Mouse (Mus musculus) thymus, adult 2 months (tissue): ENCODE results near the gene C3ar1. TPM values are rescaled to one million over a fixed set of nuclear protein-coding genes. Genes with fewer than 3 reads are reported as not detected.
A peak's percentile ranks its signal among the peaks of the same experiment; 100 is the strongest.

ENCODE experiments used
- DNase-seq: peaks from one replicate; pipeline ENCODE4 v3.0.0; 2021
- H3K27ac ChIP-seq: fragments of 200-500 bp; 2 replicates; pipeline ENCODE4 v1.5.1; 2012; ENCODE audit warnings: low read length, control low read depth; ENCODE audit not compliant: control insufficient read depth, insufficient read depth
- H3K27me3 ChIP-seq: fragments of 200-500 bp; 2 replicates; pipeline ENCODE4 v1.6.1; 2012; ENCODE audit warnings: mild to moderate bottlenecking, low read length, moderate library complexity, mixed read lengths; ENCODE audit not compliant: control insufficient read depth, insufficient read depth
- H3K36me3 ChIP-seq: fragments of 200-500 bp; 2 replicates; pipeline ENCODE4 v1.6.1; 2012; ENCODE audit warnings: mild to moderate bottlenecking, low read length, moderate library complexity; ENCODE audit not compliant: control insufficient read depth, insufficient read depth
- H3K4me1 ChIP-seq: fragments of 200-500 bp; replicated peaks from 2 replicates; pipeline ENCODE4 v1.6.1; 2012; ENCODE audit warnings: low read length; ENCODE audit not compliant: control insufficient read depth, insufficient read depth
- H3K4me3 ChIP-seq: fragments of 200-500 bp; 2 replicates; pipeline ENCODE4 v1.5.1; 2012; ENCODE audit warnings: mild to moderate bottlenecking, low read length, control low read depth, moderate library complexity; ENCODE audit not compliant: control insufficient read depth, insufficient read depth
- CTCF ChIP-seq: fragments of 200-500 bp; IDR thresholded peaks from 2 replicates; pipeline ENCODE4 v1.5.1; 2012; ENCODE audit warnings: mild to moderate bottlenecking, control low read depth, low read length, moderate library complexity, borderline replicate concordance; ENCODE audit not compliant: control insufficient read depth, poor library complexity, insufficient read depth; ENCODE audit errors: extremely low read depth
- POLR2A ChIP-seq: fragments of 200-500 bp; IDR thresholded peaks from 2 replicates; pipeline ENCODE4 v1.6.1; 2012; ENCODE audit warnings: mild to moderate bottlenecking, low read length, control low read depth, moderate library complexity; ENCODE audit not compliant: control insufficient read depth, poor library complexity, insufficient read depth; ENCODE audit errors: extremely low read depth
- WGBS: fragments of 180-500 bp; shearing (Covaris S2); methylation state at CpG from one replicate; pipeline ENCODE4 v1.1.7; 2018; 5-methylcytosine and 5-hydroxymethylcytosine counted together
- polyA plus RNA-seq: library from polyadenylated mRNA; depleted of rRNA; stranded (reverse); fragments of >200 nt; gene quantifications from 2 replicates; pipeline ENCODE4 v1.2.3, GENCODE M21; 2012

C3ar1 gene
- polyA plus RNA-seq, 1 experiment = 4.3 TPM

DNA sequence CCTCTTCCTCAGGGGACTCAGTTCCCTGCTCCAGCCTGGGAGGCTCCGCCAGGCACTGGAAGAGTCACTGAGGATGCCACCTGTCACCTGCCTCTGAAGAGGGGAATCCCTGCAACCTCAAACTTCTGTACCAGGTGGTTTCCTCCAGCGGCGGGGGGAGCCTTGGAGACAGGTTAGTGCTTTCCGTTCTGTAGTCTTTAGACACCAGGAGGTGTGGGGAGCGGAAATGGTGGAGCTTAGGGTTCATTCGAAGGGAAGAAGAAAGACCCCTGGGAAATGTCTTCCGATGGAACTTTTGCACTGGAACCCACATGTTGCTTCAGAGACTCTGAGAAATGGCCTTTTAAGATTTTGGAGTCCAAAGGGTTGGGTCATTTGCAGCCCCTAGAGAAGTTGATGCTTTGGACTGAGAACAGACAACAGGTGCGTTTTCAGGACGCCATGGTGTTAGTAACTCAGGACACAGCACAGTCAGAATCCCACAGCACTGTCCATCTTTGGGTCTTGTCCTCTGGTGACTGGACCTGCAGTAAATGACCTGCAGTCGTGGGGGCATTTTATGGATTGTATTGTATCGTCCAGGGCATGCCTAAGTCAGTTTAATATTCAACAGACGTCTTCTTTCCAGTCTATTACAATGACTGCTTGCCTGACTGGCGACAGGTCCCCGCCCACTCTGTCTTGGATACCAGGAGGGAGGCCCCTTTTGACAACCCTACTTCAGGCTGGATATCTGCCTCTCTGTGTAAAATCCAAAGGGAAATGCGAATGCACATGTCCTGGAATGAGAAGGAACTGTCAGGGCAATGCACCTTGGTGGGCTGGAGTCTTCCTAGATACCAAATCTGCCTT lies 34.9 kb downstream of the C3ar1 start:
- TF ChIP-seq POLR2A (no peak), CTCF (no peak)
- peak; percentile 70 for DNase-seq
- Histone ChIP-seq H3K27ac (no peak overlapping the region), H3K4me1 (peaks cover 28% of the 10 kb centered on the region), H3K4me3 (peak overlapping the region; percentile 87), H3K36me3 (no peaks in the 10 kb centered on the region), H3K27me3 (no peaks in the 10 kb centered on the region)
- WGBS = 48% methylated on average over 15 of the region's 15 CpGs

DNA sequence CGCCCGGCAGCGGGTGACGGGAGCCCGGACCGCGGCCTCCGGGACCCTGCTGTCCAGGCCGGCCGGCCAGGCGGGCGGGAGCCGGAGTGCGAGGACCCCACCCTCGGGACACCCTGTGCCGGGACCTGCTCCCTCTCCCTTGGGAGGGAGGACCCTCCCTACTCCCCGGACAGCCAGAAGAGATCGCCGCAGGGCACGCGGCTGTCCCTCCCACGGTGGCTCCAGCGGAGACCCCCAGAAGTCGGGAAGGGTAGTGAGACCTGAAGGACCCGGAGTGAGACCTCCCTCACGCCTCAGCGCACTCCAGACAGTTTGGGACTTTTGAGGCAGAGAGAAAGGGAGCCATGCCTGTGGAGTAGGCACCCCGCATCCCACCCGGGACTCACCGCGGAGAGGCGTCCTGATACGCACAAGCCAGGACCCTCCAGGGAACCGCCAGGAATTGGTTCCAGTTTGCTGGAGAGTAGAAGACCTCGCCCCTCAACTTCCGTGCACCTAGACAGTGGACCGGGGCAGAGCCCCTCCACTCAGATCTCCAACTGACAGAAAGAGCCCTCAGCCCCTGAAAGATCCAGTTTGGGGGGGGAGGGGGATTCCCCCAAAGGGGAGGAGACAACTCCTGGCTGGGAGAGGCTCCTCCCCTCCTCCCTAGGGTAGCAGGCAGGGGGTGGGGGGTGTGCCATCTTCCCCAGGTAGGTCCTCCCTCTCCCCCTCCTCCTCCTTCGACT lies 35.7 kb downstream of the C3ar1 start:
- peaks cover 22% of the 10 kb centered on the region for H3K4me1 ChIP-seq
- TF ChIP-seq POLR2A (no peak), CTCF (peak; percentile 3; the same call in 1 of the 2 replicates)
- H3K36me3 ChIP-seq = no peaks in the 10 kb centered on the region
- H3K4me3 ChIP-seq = peak overlapping the region; percentile 87
- no peaks in the 10 kb centered on the region for H3K27me3 ChIP-seq
- H3K27ac ChIP-seq = no peak overlapping the region
- WGBS = 1% methylated on average over 38 of the region's 38 CpGs
- DNase-seq = peak; percentile 64

DNA sequence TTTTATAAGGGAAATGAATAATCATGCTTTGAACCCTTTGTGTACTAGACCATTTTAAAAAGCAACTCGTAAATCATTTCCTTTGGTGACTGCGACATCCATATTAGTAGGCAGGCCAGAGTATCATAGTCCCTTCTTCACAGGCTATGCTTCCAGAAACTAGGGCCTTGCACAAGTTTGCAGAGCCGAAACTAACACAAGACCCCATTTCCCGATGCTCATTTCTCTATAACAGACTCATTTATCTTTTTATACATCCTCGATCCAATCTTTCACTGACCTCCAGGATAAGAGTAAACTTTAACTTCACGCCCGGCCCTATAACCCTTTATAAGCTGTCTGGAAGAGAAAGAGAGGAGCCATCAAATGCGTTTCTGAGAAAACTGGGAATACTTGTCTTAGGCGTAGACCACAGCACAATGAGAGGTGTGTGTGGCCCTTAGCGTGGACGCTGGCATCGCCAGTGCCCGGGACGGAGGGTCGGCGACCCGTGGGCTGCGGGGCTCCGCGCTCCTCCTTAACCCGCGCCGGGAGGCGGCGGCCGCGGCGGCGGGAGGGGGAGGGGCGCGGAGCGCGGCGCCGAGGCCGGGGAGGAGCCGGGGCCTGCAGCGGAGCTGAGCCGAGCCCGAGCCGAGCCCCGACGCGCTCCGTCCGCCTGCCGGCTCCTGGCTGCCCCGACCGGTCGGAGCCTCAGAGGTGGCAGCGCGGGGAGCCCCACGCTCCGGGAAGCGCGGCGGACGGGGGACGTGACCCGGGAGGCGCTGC lies 36.5 kb downstream of the C3ar1 start, which contains the start of gene Foxj2:
Gene Foxj2, plus strand, starts transcription at position 609 of the 765 bp plus-strand sequence.
- WGBS = 5% methylated on average over 60 of the region's 61 CpGs
- Histone ChIP-seq H3K4me3 (peak within 1 kb of the TSS; percentile 87), H3K27me3 (no peaks in the 10 kb centered on the region), H3K27ac (no peak within 1 kb of the TSS), H3K36me3 (no peaks in the 10 kb centered on the region), H3K4me1 (peaks cover 22% of the 10 kb centered on the region)
- peak; percentile 34; the same call in 1 of the 2 replicates for TF ChIP-seq CTCF
- TF ChIP-seq POLR2A = no peak
- peak; percentile 74 for DNase-seq

DNA sequence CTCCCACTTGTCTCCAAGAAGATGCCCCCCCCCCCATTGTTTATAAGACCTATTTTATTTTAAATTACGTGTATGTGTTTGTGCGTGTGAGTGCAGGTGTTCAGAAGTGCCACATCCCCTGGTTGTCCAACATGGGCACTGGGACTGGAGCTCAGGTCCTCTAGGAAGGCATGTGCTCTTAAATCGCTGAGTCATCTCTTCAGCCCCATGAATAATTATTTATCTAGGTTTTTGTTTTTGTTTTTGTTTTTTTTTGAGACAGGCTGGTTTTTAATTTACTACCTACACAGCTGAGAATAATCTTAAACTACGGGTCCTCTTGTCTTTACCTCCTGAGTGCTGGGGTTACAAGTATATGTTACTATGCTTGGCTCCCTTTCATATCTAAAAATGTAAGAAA lies 42.3 kb downstream of the C3ar1 start:
- H3K4me1 ChIP-seq = peaks cover 6% of the 10 kb centered on the region
- H3K27ac ChIP-seq = no peak overlapping the region
- 96% methylated on average over 4 of the region's 4 CpGs for WGBS
- DNase-seq = no peak
- no peak overlapping the region for H3K4me3 ChIP-seq
- no peaks in the 10 kb centered on the region for H3K27me3 ChIP-seq
- TF ChIP-seq CTCF (no peak), POLR2A (no peak)
- no peaks in the 10 kb centered on the region for H3K36me3 ChIP-seq

DNA sequence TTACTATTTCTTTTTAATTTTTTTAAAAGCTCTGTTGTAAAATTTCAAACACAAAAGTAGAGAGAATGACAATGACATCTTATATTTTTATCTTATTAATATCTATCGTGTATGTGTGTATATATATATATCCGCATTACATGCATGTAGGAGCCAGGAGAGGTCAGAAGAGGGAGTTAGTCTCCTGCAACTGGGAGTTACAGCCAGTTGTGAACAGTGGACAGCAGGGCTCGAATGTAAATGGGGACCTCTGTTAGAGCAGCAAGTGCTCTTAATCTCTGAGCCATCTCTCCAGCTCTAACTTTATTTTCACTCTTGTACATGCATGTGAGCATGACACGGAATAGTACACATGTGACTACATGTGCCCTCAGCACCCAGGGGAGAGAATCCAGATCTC lies 43.2 kb downstream of the C3ar1 start:
- no peak overlapping the region for H3K27ac ChIP-seq
- TF ChIP-seq POLR2A (no peak), CTCF (no peak)
- 95% methylated on average over 4 of the region's 4 CpGs for WGBS

DNA sequence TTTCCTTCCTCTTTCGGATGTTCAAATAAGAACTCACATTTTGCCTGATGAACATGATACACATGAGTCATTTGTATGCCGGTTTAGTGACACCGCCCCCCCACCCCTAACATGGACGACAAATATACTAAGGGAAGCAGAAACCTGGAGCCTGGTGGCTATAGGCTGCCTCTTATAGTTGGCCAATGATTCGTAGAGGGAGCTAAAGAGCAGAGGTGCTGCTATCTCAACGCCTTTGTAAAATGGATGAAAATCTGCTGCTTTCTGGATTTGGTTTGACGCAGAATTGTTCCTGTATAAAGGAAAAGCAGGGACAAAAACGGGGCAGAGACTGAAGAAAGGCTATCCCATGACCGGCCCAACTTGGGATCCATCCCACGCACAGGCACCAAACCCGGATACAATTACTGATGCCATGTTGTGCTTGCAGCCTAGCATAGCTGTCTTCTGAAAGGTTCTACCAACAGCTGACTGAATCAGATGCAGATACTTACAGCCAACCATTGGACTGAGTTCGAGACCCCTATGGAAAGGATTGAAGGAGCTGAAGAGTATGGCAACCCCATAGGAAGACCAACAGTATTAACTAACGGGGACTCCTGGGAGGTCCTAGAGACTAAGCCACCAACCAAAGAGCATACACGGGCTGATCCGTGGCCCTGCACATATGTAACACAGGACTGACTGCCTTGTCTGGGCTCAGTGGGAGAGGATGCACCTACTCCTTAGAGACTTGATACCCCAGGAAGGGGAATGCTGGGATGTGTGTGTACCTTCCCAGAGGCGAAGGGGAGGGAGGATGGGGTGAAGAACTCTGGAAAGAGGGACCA lies 44.0 kb downstream of the C3ar1 start:
- peak overlapping the region; percentile 73 for H3K27ac ChIP-seq
- DNase-seq = peak; percentile 54
- H3K27me3 ChIP-seq = no peaks in the 10 kb centered on the region
- no peak overlapping the region for H3K4me3 ChIP-seq
- no peak for TF ChIP-seq CTCF
- TF ChIP-seq POLR2A = no peak
- H3K36me3 ChIP-seq = no peaks in the 10 kb centered on the region
- 43% methylated on average over 16 of the region's 16 CpGs for WGBS
- H3K4me1 ChIP-seq = peaks cover 6% of the 10 kb centered on the region

More for the DNA sequence above, 43.2 kb downstream of the C3ar1 start:
- Histone ChIP-seq H3K36me3 (no peaks in the 10 kb centered on the region), H3K4me1 (peaks cover 6% of the 10 kb centered on the region), H3K4me3 (no peak overlapping the region), H3K27me3 (no peaks in the 10 kb centered on the region)
- DNase-seq = no peak
